Mouse (Mus musculus) ovary, postnatal 14 days (tissue): ENCODE measurements around the gene Gper1.

ENCODE experiments used
- DNase-seq: peaks from one replicate; pipeline ENCODE4 v3.0.0; 2022; ENCODE audit warnings: low spot score

Gene Gper1

GRCm38 (mm10) chr5:139411665-139412314 is 11.2 kb upstream of the Gper1 start:
- DNase-seq = no peak

DNA sequence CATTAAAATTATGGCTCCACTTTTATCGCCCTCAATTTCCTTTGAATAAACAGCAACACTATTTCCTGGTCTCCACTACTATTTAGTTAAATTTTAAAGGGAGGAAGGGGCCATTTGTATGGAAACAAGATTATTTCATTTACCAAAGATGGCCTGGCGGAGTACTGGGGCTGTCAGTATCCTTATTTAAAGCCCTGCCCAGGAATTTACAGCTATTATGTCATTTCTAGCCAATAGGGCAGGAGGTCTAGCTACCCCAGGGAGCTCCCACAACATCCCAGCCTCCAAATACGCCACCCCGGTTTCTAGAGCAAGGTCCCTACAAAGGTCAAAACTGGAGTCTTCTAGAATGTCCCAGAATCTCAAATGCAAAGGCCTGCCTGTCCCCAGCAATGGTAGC is 9.4 kb upstream of the Gper1 start:
- DNase-seq = no peak

DNA sequence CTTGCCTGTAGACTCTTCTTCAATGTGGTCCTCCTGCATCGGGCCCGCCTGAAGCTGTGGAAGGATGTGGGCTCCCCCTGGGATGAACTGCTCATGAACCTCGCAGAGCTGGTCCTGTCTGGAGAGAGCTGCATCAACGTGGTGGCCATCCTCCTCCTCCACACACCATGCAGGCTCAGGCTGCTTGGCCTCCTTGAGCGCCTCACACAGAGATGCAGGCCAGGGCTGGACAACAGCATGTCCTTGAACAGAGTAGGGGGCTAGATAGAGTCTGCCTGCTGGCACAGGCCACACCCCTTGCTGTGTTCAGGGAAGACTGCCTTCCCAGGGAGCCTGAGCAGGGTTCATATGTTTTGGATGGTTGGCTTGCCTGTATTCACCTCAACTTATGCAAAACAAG is 8.0 kb upstream of the Gper1 start:
- no peak for DNase-seq

GRCm38 (mm10) chr5:139416942-139417341 is 6.0 kb upstream of the Gper1 start:
- DNase-seq = no peak

DNA sequence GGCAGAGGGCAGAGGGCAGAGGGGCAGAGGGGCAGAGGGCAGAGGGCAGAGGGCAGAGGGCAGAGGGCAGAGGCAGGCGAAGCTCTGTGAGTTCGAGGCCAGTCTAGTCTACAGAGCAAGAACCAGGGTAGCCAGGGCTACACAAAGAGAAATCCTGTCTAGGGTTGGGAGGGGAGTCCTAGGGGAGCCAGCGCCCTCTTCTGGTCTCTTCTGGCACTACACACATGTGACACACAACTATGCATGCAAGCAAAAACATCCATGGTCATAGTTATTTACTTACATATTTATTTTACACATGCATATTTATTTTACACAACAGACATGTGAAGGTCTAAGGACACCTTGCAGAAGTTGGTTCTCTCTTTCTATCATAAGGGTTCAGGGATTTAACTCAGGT is 5.5 kb upstream of the Gper1 start:
- DNase-seq = no peak

DNA sequence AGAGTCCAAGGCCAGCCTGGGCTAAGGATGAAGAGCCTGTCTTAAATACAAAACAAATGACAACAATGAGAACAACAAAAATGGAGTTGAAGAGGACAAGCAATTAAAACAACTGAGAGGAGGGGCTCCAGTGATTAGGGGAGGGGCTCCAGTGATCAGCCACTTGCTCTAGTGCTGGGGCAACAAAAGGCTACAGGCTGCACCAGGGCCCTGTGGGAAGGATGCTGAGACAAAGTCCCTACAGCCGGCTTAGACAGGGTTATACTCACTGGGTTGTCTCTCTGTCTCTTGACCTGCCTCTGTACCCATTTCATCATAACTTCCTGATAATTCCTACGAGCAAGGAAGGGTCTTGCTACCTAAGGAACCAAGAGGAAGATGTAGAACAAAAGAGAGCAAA is 4.8 kb upstream of the Gper1 start:
- no peak for DNase-seq

GRCm38 (mm10) chr5:139418633-139419032 is 4.3 kb upstream of the Gper1 start:
- no peak for DNase-seq

DNA sequence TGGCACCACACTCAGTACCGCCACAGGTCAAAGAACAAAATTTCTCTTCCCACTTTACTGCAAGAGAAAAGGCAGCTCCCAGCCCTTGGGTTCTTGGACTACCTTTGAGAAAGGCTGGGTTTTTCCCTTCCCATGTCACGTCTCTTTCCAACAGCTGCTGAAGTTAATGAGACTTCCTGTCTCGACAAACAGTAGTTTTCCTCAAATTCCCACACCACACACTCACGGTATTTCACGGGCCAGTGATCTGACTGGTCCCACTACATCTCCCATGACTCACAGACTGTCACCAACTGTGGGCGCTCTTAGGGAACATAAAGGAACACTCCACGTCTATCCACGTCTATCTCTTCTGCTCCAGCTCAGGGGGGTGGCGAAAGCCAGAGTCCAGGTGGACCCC is 2.2 kb downstream of the Gper1 start:
- no peak for DNase-seq

DNA sequence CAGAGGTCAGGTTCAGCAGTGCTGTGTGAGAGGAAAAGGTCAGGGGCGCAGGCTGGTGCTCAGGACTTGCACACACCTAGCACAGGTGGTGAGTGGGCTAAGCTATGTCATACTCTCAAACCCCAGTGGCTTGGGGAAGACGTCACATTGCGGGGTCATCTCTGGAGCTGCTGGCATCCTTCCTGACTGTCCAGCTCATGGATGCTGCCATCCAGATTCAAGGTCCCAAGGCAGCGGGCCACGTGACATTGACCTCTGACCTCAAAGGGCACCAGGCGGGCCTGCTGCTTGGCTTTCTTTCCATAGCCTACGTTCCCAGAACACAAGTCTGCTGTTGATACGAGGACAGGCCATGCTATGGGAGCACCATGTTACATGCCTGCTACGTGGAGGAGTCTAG is 4.0 kb downstream of the Gper1 start:
- no peak for DNase-seq

DNA sequence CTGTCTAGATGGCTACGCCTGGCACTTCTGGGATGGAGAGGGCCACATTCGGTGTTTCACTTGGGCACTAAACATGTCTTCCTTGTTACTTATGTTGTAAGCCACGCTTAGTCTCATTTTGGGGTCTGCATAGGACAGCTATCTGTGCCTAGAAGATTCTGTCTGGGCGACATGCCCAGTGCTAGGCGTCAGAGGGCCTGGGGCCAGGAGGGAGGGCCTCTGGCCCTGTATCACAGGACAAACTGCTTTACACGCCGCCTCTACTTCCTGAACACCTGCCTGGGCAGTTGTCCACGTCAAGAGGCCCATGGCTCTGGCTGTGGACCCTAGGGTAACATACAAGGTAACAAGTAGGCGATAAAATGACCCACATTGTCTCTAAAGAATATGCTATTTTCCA is 5.0 kb downstream of the Gper1 start:
- DNase-seq = no peak

- no peak for DNase-seq
Observed at GRCm38 (mm10) chr5:139429818-139430341, 6.9 kb downstream of the Gper1 start.

DNA sequence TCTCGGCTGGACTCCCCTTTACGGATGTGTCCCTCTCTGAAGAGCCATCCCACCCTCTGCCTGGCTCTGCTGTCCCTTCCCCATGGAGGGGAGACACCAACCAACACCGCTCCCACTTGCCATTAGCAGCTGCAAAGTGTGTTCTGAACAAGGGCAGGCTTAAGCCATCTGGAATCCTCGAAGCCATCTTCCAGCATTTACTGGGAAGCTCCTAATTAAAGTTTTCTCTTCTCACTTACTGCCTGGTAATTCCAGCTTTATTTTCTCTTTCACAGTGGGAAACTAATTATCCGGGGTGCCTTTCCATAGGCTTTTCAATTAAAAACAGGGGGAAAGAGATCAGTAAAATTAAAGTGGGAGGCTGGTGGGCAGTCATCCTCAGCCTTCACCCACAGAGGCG is 9.4 kb downstream of the Gper1 start:
- no peak for DNase-seq

- DNase-seq = no peak
Observed at GRCm38 (mm10) chr5:139432747-139433508, 10.0 kb downstream of the Gper1 start.

DNA sequence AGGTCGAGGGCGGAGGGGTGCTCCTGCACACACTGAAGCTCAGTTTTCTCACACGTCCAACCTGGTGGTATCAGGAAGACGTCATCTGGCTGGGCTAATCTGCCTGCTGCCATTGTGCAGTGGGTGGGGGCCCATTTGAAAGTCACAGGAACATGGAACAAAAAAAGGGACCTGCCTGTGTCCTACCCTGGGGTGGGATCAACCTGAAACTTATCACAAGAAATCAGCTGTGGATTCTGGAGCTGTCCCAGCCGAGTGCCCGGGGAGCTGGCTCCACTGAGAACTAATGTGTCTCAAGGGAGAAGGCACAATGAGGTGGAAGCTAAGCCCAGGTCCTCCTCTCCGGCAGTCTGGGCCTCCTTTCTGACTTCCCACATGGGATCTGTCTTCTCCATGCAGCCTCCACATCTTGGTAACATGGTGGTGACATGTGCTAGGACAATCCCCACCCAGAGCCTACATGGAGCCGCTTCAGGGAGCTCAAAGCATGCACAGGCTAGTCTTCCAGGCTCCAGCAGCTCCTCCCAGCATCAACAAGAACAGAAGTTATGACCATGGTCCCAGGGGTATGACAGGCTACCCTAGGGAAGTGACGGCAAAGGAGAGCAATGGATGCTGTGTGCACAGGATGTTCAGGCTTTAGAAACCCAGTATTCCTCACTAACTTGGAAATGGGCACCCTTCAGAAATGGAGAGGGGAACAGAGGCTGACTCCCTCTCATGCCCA is 11.1 kb downstream of the Gper1 start:
- no peak for DNase-seq

GRCm38 (mm10) chr5:139434940-139435339 is 12.0 kb downstream of the Gper1 start:
- DNase-seq = no peak

- DNase-seq = no peak
Observed at GRCm38 (mm10) chr5:139437769-139438168, 14.8 kb downstream of the Gper1 start.

DNA sequence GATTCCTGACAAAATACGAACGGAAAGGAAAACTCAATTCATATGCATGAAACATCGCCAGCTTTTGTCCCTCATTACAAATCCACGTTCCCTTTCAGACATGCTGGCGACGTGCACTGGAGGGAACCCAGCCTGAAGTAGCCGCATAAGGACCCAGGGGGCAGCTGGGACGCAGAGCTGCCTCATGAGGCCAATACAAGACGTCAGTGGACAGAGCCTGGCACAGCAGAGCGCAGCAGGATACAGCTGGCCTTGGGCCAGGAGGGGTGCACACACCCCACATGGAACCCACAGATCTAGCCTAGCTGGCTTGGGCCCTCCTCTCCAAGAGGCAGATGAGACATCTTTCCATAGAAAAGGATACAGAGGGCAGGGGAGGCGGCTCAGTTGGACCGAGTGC is 15.5 kb downstream of the Gper1 start:
- DNase-seq = no peak

DNA sequence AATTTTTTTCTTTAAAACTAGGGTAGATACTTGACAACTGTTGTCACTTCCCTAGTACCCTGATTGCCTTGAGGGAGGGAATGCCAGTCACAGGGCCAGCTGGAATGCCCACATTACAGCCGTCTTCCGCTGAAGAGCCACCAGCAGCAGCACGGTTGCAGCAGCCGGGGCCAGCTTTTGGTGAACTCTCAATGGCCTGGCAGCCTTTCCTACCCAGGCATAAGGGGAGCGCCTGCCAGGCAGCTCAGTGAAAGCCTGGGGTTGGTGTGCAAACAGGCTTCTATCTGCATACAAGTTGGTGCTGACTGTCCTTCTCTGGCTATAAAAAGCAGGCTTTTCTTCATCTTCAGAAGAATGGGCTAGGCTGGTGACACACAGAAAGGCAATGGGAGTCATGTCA is 17.5 kb downstream of the Gper1 start:
- DNase-seq = no peak

DNA sequence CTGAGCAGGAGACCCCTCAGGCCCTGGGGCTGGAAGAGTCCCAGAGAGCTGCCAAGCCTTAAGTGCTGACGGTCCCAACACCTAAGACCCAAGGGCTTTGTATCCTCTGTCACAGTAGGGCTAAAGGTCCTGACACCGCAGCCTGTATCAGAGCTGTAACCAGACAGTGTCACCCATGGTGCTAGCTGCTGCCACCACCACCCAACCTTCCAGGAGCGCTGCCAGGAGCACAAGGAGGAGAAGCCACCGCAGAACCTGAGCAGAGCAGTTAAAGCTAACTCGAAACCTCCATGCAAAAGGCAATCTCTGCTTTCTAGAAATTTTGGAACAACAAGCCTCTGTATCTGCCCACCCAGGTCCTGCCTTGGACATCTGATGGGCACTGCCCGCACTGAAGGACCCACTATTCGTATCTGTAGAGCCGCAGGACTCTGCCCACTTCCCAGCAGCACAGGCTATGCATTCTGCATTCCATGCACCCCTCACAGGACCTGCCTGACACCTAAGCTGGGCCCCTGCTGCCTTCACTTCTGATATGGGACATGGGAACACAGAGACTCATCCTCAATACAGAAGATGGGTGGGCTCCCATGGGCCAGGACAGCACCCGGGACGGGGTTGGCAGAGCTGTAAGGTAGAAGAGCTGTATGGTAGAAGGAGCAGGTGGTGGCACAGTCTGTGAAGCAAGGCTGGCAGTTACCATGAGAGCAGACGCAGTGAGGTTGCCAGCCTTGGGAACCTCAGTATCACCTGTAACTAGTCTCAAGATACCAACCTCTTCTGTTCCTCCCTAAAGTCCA is 18.2 kb downstream of the Gper1 start:
- no peak for DNase-seq

- no peak for DNase-seq
Observed at GRCm38 (mm10) chr5:139441726-139442018, 18.7 kb downstream of the Gper1 start.

DNA sequence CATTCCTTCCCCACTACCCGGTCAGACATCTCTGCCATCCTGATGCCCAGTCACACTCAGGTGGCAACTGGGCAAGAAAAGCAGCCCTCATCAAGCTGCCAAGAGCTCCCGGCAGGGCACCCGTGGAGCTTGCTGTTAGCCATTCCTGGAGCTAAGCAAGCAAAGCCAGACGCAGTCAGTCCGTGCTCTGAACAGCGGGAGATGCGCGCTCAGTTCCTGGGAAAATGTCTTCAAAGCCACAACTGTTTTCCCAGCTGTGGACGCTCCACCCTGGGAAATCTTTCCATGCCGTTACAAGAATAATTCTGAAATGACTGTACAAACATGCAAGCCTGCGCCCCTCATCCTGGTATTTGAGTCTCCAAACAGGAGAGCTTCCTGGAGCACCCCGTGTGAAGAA is 19.5 kb downstream of the Gper1 start:
- DNase-seq = no peak

DNA sequence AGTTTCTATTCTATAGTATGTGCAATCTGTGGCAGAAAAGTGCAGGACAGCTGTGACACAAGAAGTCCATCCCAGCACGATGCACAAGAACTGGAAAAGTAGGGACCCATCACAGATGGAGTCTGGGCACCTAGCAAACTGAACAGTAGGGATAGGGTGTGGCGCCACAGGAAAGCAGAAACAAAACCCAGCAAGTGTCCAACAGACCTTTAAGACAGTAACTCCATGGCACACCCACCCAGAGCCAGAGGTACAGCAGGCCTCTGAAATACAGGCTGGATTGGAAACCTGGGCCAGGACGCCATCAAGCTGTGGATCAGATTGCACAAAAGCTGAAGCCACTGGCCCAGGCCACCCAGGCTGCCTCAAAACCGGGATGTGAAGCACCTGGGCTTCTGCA is 20.0 kb downstream of the Gper1 start:
- DNase-seq = no peak
